Mouse (Mus musculus) heart, postnatal 0 days (tissue): Measurements from ENCODE around the gene Kdm6b. TPM values are rescaled to one million over a fixed set of nuclear protein-coding genes. Genes with fewer than 3 reads are reported as not detected.
A peak's percentile ranks its signal among the peaks of the same experiment; 100 is the strongest.

Experiments used
- ATAC-seq: fragments of 200-750 bp; cut with Nextera tagmentation; 2 replicates; pipeline ENCODE4 v1.8.0; 2017; ENCODE audit warnings: low read depth, moderate number of reproducible peaks, moderate library complexity; ENCODE audit not compliant: insufficient read depth
- DNase-seq: peaks from one replicate; pipeline ENCODE4 v3.0.0-alpha.2; 2016; ENCODE audit warnings: low spot score
- H3K27ac ChIP-seq: fragments of 300-500 bp; sonication (generic); 2 replicates; pipeline ENCODE4 v1.5.1; 2014; ENCODE audit warnings: low read depth, mild to moderate bottlenecking
- H3K27me3 ChIP-seq: fragments of 300-500 bp; sonication (generic); 2 replicates; pipeline ENCODE4 v1.6.1; 2014; ENCODE audit warnings: low read length, mixed read lengths; ENCODE audit not compliant: control insufficient read depth, insufficient read depth
- H3K36me3 ChIP-seq: fragments of 300-500 bp; sonication (generic); replicated peaks from 2 replicates; pipeline ENCODE4 v1.6.1; 2014; ENCODE audit warnings: low read length, mixed read lengths; ENCODE audit not compliant: control insufficient read depth, insufficient read depth
- H3K4me1 ChIP-seq: fragments of 300-500 bp; sonication (generic); 2 replicates; pipeline ENCODE4 v1.6.1; 2014; ENCODE audit warnings: antibody characterized with exemption; ENCODE audit not compliant: control insufficient read depth, insufficient read depth
- H3K4me2 ChIP-seq: fragments of 300-500 bp; sonication (generic); 2 replicates; pipeline ENCODE4 v1.6.1; 2014; ENCODE audit warnings: low read depth, mild to moderate bottlenecking, low read length, moderate library complexity
- H3K4me3 ChIP-seq: fragments of 300-500 bp; sonication (generic); 2 replicates; pipeline ENCODE4 v1.5.1; 2014; ENCODE audit warnings: low read depth, low read length
- H3K9ac ChIP-seq: fragments of 300-500 bp; sonication (generic); replicated peaks from 2 replicates; pipeline ENCODE4 v1.6.1; 2014; ENCODE audit warnings: low read depth, low read length, mixed read lengths
- H3K9me3 ChIP-seq: fragments of 300-500 bp; sonication (generic); replicated peaks from 2 replicates; pipeline ENCODE4 v1.6.1; 2016; ENCODE audit warnings: low read length; ENCODE audit not compliant: control insufficient read depth
- CTCF ChIP-seq: IDR thresholded peaks from 2 replicates; pipeline ENCODE4 v1.5.1; 2016; ENCODE audit warnings: antibody characterized with exemption, control low read depth, low read depth
- EP300 ChIP-seq: IDR thresholded peaks from 2 replicates; pipeline ENCODE4 v1.6.1; 2016; ENCODE audit warnings: antibody characterized with exemption, low read depth
- WGBS: fragments of 180-500 bp; shearing (Covaris S2); extraction: QIAGEN DNeasy Blood & Tissue Kit; methylation state at CpG from one replicate; pipeline ENCODE4 v1.1.7; 2014; 5-methylcytosine and 5-hydroxymethylcytosine counted together
- polyA plus RNA-seq: library from polyadenylated mRNA; unstranded; fragments of >200 nt; fragmentation: Nextera tagmentation; extraction: Ambion mirVana; gene quantifications from 2 replicates; pipeline ENCODE4 v1.2.1, GENCODE M21; 2015
- total RNA-seq: library from RNA; depleted of rRNA; stranded (reverse); fragments of >200 nt; gene quantifications from 2 replicates; pipeline ENCODE4 v1.2.3, GENCODE M21; 2014; ENCODE audit warnings: low replicate concordance

The Kdm6b gene
- total and polyA plus RNA-seq, 2 experiments from 2014 or later = 10.0 to 23.6 TPM

GRCm38 (mm10) chr11:69369990-69370816, 43.3 kb downstream of the Kdm6b start:
- no peaks in the 10 kb centered on the region for H3K27me3 ChIP-seq
- 43% methylated on average over 2 of the region's 2 CpGs for WGBS
- no peak for TF ChIP-seq EP300
- H3K9ac ChIP-seq = 0 out of 2 replicates have a peak overlapping the region, but pooled peaks have one; percentile 99
- ATAC-seq (no peak), DNase-seq (no peak)
- 0 out of 2 replicates have a peak, but pooled peaks cover 6% of the 10 kb centered on the region for H3K36me3 ChIP-seq
- peak overlapping the region; percentile 99 for H3K4me3 ChIP-seq
- H3K27ac ChIP-seq = peak overlapping the region; percentile 97
- no peaks in the 10 kb centered on the region for H3K9me3 ChIP-seq
- peak overlapping the region; percentile 99; the same call in 1 of the 2 replicates for H3K4me2 ChIP-seq
- peaks cover 31% of the 10 kb centered on the region for H3K4me1 ChIP-seq

- DNase-seq (no peak), ATAC-seq (no peak)
- Histone ChIP-seq H3K4me1 (peaks cover 39% of the 10 kb centered on the region), H3K27me3 (no peaks in the 10 kb centered on the region), H3K9ac (peak within 1 kb of the TSS; percentile 99), H3K36me3 (0 out of 2 replicates have a peak, but pooled peaks cover 6% of the 10 kb centered on the region), H3K9me3 (no peaks in the 10 kb centered on the region), H3K4me3 (peak within 1 kb of the TSS; percentile 99), H3K4me2 (peak within 1 kb of the TSS; percentile 99), H3K27ac (peak within 1 kb of the TSS; percentile 97)
- 2% methylated on average over 20 of the region's 34 CpGs for WGBS
- no peak for TF ChIP-seq EP300
- no peak for TF ChIP-seq CTCF
These were observed 44.1 kb downstream of the Kdm6b start, which contains the start of gene Chd3 for GRCm38 (mm10) chr11:69369215-69369989. Gene Chd3 (minus strand): TSS chr11:69369406.

DNA sequence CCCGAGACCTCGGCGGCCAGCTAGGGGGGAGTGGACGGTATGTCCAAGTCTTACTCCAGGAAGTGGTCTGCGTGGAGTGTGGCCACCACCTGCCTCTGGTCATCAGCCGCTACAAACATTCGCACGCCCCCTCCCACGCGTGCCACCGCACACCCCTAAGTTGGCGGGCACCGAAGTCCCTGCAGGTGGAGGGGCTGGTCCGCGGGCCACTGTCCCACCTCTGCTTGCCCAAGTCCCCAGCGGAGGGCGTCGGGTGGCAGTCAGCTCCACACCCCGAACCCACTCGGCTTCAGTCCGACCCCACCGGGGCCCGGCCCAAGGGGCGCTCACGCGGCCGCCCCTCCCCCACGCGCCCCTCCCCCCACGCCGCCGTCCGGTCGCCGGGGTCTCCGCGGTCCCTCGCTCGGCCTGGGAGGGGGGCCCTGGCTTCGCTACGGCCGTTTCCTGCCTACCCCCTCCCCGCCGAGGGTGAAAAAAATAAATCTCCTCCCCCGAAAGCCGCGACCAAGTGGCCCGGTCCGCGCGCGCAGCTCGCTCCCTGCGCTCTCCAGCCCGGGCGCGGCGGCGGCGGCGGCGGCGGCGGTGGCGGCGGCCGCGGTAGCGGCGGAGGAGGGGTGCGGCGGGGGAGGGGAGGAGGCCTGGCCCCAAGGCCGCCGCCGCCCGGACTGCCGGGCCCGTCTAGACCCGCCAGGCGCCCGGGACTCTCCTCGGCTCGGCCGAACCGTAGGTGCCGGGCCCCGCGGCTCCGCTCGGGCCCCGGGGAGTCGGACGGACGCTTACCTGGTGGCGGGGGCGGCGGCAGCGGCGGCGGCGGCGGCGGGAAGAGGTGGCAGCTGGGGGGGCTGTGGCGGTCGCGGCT, 44.9 kb downstream of the Kdm6b start:
- H3K27me3 ChIP-seq = no peaks in the 10 kb centered on the region
- H3K4me1 ChIP-seq = peaks cover 43% of the 10 kb centered on the region
- H3K4me2 ChIP-seq = peak overlapping the region; percentile 99
- no peak for TF ChIP-seq CTCF
- no peak for TF ChIP-seq EP300
- DNase-seq (peak; percentile 45), ATAC-seq (peak; percentile 7)
- H3K27ac ChIP-seq = peak overlapping the region; percentile 97
- peak overlapping the region; percentile 99 for H3K9ac ChIP-seq
- WGBS = 0% methylated on average over 60 of the region's 106 CpGs
- H3K36me3 ChIP-seq = peaks cover 6% of the 10 kb centered on the region; the same call in 1 of the 2 replicates
- peak overlapping the region; percentile 99 for H3K4me3 ChIP-seq
- no peaks in the 10 kb centered on the region for H3K9me3 ChIP-seq

- peak overlapping the region; percentile 97 for H3K27ac ChIP-seq
- H3K36me3 ChIP-seq = peaks cover 8% of the 10 kb centered on the region; the same call in 1 of the 2 replicates
- H3K4me2 ChIP-seq = peak overlapping the region; percentile 99
- no peaks in the 10 kb centered on the region for H3K27me3 ChIP-seq
- H3K9me3 ChIP-seq = no peaks in the 10 kb centered on the region
- whole genome bisulfite sequencing = 1% methylated on average over 22 of the region's 22 CpGs
- DNase-seq (no peak), ATAC-seq (peak; percentile 15; the same call in 1 of the 2 replicates)
- peak overlapping the region; percentile 99 for H3K4me3 ChIP-seq
- peak overlapping the region; percentile 99 for H3K9ac ChIP-seq
- peaks cover 43% of the 10 kb centered on the region for H3K4me1 ChIP-seq
- TF ChIP-seq EP300 = no peak
- no peak for TF ChIP-seq CTCF
These were observed 45.7 kb downstream of the Kdm6b start for GRCm38 (mm10) chr11:69367616-69368355.
